Mouse (Mus musculus) B cell, adult 62 days (primary cell): ENCODE data around the gene Rpl36a. TPM values are rescaled to one million over a fixed set of nuclear protein-coding genes. Genes with fewer than 3 reads are reported as not detected.

Source experiments
- total RNA-seq: library from RNA; stranded (reverse); gene quantifications from 4 replicates; pipeline ENCODE4 v1.2.4, GENCODE M21; 2023

The Rpl36a gene
- 510 to 564 TPM (median 519 TPM) in 4 replicates for total RNA-seq

DNA sequence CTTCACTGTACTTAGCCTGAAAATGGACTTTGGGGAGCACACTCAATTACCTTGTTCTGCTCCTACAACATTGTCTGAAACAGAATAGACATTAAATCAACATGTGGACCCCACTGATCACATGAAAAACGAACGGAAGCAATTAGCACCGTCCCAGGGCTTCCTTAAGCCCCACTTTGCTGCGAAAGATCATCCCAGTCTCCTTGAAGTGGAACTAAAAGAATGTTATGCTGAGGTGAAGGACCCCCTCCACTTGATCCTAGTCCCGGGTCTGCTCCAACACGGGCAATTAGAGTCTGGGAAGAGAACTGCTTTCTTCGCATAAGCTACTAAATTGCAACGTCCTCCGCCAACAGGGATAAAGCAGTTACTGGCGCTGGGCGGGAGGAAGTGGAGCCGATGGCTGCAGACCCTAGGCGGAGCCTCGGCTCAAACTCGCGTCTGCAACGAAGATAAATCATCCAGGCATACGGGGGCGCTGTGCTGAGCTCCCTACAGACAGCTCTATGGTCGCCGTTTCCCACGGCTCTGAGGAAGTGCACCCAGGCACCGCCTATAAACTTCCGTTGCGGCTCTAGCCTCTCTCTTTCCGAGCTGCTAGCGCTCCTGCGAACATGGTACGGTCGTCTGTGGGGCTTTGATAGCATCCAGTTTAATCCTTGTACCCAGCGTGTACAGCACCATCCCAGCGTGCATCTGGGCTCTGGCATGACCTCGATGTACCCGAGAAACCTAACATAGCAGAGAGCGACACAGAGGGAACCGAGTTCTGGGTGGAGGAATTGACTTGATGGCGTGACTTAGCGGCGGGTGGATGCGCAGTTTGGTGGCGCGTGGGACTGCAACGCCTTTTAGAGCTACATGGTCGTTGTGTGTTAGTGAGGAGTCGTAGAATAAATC, at the start of gene Rpl36a:
Gene Rpl36a, plus strand, starts transcription at position 552 of the 900 bp plus-strand sequence.

GRCm38 (mm10) chrX:134541145-134541954, 44.1 kb upstream of the Rpl36a start, which contains the start of gene Timm8a1:
Gene Timm8a1, minus strand, starts transcription at chrX:134541865.

GRCm38 (mm10) chrX:134582888-134583669, 2.4 kb upstream of the Rpl36a start, which contains the start of gene Btk:
Gene Btk, minus strand, starts transcription at chrX:134583570.

GRCm38 (mm10) chrX:134600659-134601379, 15.4 kb downstream of the Rpl36a start, which contains the start of the genes Gla and Hnrnph2:
Gene Gla, minus strand, starts transcription at chrX:134601125.
Gene Hnrnph2, plus strand, starts transcription at chrX:134601179.

Other genes starting within 250 kb of the Rpl36a start
- not detected in 4 replicates for gene Drp2, start 181.1 kb upstream of the Rpl36a start, total RNA-seq
- not detected in 4 replicates for gene Taf7l, start 109.2 kb upstream of the Rpl36a start, total RNA-seq
- gene Timm8a1, start 43.8 kb upstream of the Rpl36a start, total RNA-seq = 14.0 to 22.1 TPM (median 19.4 TPM) in 4 replicates
- gene Btk, start 2.1 kb upstream of the Rpl36a start, total RNA-seq = 164 to 171 TPM (median 167 TPM) in 4 replicates
- 135 to 148 TPM (median 147 TPM) in 4 replicates for gene Gla, start 15.5 kb downstream of the Rpl36a start, total RNA-seq
- gene Hnrnph2, start 15.5 kb downstream of the Rpl36a start, total RNA-seq = 153 to 171 TPM (median 166 TPM) in 4 replicates
- gene Armcx4, start 100.9 kb downstream of the Rpl36a start, total RNA-seq = 2.8 to 3.8 TPM (median 3.6 TPM) in 4 replicates
- 0.43 to 0.47 TPM in 2 of 4 replicates, not detected in the others for gene Armcx1, start 132.3 kb downstream of the Rpl36a start, total RNA-seq
- 3.3 to 4.4 TPM (median 3.7 TPM) in 4 replicates for gene Armcx6, start 165.8 kb downstream of the Rpl36a start, total RNA-seq
- 16.9 to 19.7 TPM (median 17.7 TPM) in 4 replicates for gene Armcx3, start 170.9 kb downstream of the Rpl36a start, total RNA-seq
- gene Armcx2, start 223.6 kb downstream of the Rpl36a start, total RNA-seq = 33.4 to 45.7 TPM (median 37.1 TPM) in 4 replicates